Mouse (Mus musculus): ENCODE measurements around the gene Bcdin3d. TPM values are rescaled to one million over a fixed set of nuclear protein-coding genes. Genes with fewer than 3 reads are reported as not detected.

Gene Bcdin3d
- 2.7 and 5.2 TPM in 2 replicates for polyA plus RNA-seq (2012; rRNA removed)

- H3K27me3 ChIP-seq (ENCODE audit: control insufficient read depth, insufficient read depth, low read length): no peaks in the 10 kb centered on the region
- H3K27ac ChIP-seq (ENCODE audit: insufficient read depth, low read depth, low read length): peak within 1 kb of the TSS; percentile 28
- TF ChIP-seq CTCF (IDR thresholded peaks at IDR 0.05; ENCODE audit: extremely low read depth, insufficient read length, insufficient replicate concordance, low read depth, low read length) (peak; percentile 9; the same call in 1 of the 2 replicates), POLR2A (IDR thresholded peaks at IDR 0.05; ENCODE audit: low read depth, low read length) (peak; percentile 66)
- H3K4me1 ChIP-seq (ENCODE audit: control insufficient read depth, insufficient read depth, insufficient read length, low read length): no peaks in the 10 kb centered on the region; the same call in 1 of the 2 replicates
- H3K36me3 ChIP-seq (ENCODE audit: control insufficient read depth, insufficient read depth, low read length): no peaks in the 10 kb centered on the region; the same call in 1 of the 2 replicates
- peak within 1 kb of the TSS; percentile 92 for H3K4me3 ChIP-seq (ENCODE audit: low read depth, low read length)
- under 1% methylated on average over 26 of the region's 26 CpGs for WGBS
Observed at GRCm38 (mm10) chr15:99474576-99474926, at the start of gene Bcdin3d. Bcdin3d (minus strand) TSS chr15:99474730.

GRCm38 (mm10) chr15:99520306-99520705 lies 45.8 kb upstream of the Bcdin3d start:
- no peaks in the 10 kb centered on the region for H3K27me3 ChIP-seq (ENCODE audit: control insufficient read depth, insufficient read depth, low read length)
- no peak overlapping the region for H3K4me3 ChIP-seq (ENCODE audit: low read depth, low read length)
- 71% methylated on average over 7 of the region's 7 CpGs for WGBS
- no peaks in the 10 kb centered on the region for H3K4me1 ChIP-seq (ENCODE audit: control insufficient read depth, insufficient read depth, insufficient read length, low read length)
- H3K27ac ChIP-seq (ENCODE audit: insufficient read depth, low read depth, low read length): no peak overlapping the region
- TF ChIP-seq CTCF (IDR thresholded peaks at IDR 0.05; ENCODE audit: extremely low read depth, insufficient read length, insufficient replicate concordance, low read depth, low read length): no peak
- TF ChIP-seq POLR2A (IDR thresholded peaks at IDR 0.05; ENCODE audit: low read depth, low read length): no peak
- H3K36me3 ChIP-seq (ENCODE audit: control insufficient read depth, insufficient read depth, low read length): no peaks in the 10 kb centered on the region

GRCm38 (mm10) chr15:99519626-99520025 lies 45.1 kb upstream of the Bcdin3d start:
- WGBS: 93% methylated on average over 9 of the region's 9 CpGs
- no peaks in the 10 kb centered on the region for H3K4me1 ChIP-seq (ENCODE audit: control insufficient read depth, insufficient read depth, insufficient read length, low read length)
- no peaks in the 10 kb centered on the region for H3K27me3 ChIP-seq (ENCODE audit: control insufficient read depth, insufficient read depth, low read length)
- no peak overlapping the region for H3K27ac ChIP-seq (ENCODE audit: insufficient read depth, low read depth, low read length)
- no peaks in the 10 kb centered on the region for H3K36me3 ChIP-seq (ENCODE audit: control insufficient read depth, insufficient read depth, low read length)
- TF ChIP-seq CTCF (IDR thresholded peaks at IDR 0.05; ENCODE audit: extremely low read depth, insufficient read length, insufficient replicate concordance, low read depth, low read length) (no peak), POLR2A (IDR thresholded peaks at IDR 0.05; ENCODE audit: low read depth, low read length) (no peak)
- H3K4me3 ChIP-seq (ENCODE audit: low read depth, low read length): no peak overlapping the region

GRCm38 (mm10) chr15:99517715-99518114 lies 43.2 kb upstream of the Bcdin3d start:
- WGBS: 87% methylated on average over 7 of the region's 7 CpGs
- no peak overlapping the region for H3K27ac ChIP-seq (ENCODE audit: insufficient read depth, low read depth, low read length)
- H3K27me3 ChIP-seq (ENCODE audit: control insufficient read depth, insufficient read depth, low read length): no peaks in the 10 kb centered on the region
- H3K4me3 ChIP-seq (ENCODE audit: low read depth, low read length): no peak overlapping the region
- TF ChIP-seq CTCF (IDR thresholded peaks at IDR 0.05; ENCODE audit: extremely low read depth, insufficient read length, insufficient replicate concordance, low read depth, low read length) (no peak), POLR2A (IDR thresholded peaks at IDR 0.05; ENCODE audit: low read depth, low read length) (no peak)
- H3K4me1 ChIP-seq (ENCODE audit: control insufficient read depth, insufficient read depth, insufficient read length, low read length): no peaks in the 10 kb centered on the region
- no peaks in the 10 kb centered on the region for H3K36me3 ChIP-seq (ENCODE audit: control insufficient read depth, insufficient read depth, low read length)

- 59% methylated on average over 8 of the region's 8 CpGs for WGBS
- Histone ChIP-seq H3K27me3 (ENCODE audit: control insufficient read depth, insufficient read depth, low read length) (no peaks in the 10 kb centered on the region), H3K4me3 (ENCODE audit: low read depth, low read length) (no peak overlapping the region), H3K4me1 (ENCODE audit: control insufficient read depth, insufficient read depth, insufficient read length, low read length) (peaks cover 6% of the 10 kb centered on the region), H3K27ac (ENCODE audit: insufficient read depth, low read depth, low read length) (no peak overlapping the region), H3K36me3 (ENCODE audit: control insufficient read depth, insufficient read depth, low read length) (no peaks in the 10 kb centered on the region)
- TF ChIP-seq CTCF (IDR thresholded peaks at IDR 0.05; ENCODE audit: extremely low read depth, insufficient read length, insufficient replicate concordance, low read depth, low read length) (no peak), POLR2A (IDR thresholded peaks at IDR 0.05; ENCODE audit: low read depth, low read length) (no peak)
Observed at GRCm38 (mm10) chr15:99516715-99517114, 42.2 kb upstream of the Bcdin3d start.

- no peaks in the 10 kb centered on the region for H3K36me3 ChIP-seq (ENCODE audit: control insufficient read depth, insufficient read depth, low read length)
- H3K27ac ChIP-seq (ENCODE audit: insufficient read depth, low read depth, low read length): no peak overlapping the region
- H3K4me1 ChIP-seq (ENCODE audit: control insufficient read depth, insufficient read depth, insufficient read length, low read length): peaks cover 23% of the 10 kb centered on the region
- H3K27me3 ChIP-seq (ENCODE audit: control insufficient read depth, insufficient read depth, low read length): no peaks in the 10 kb centered on the region
- 50% methylated on average over 15 of the region's 15 CpGs for WGBS
- H3K4me3 ChIP-seq (ENCODE audit: low read depth, low read length): no peak overlapping the region
- TF ChIP-seq CTCF (IDR thresholded peaks at IDR 0.05; ENCODE audit: extremely low read depth, insufficient read length, insufficient replicate concordance, low read depth, low read length) (no peak), POLR2A (IDR thresholded peaks at IDR 0.05; ENCODE audit: low read depth, low read length) (no peak)
Observed at GRCm38 (mm10) chr15:99511797-99512525, 37.4 kb upstream of the Bcdin3d start.

- WGBS: 45% methylated on average over 3 of the region's 3 CpGs
- no peak overlapping the region for H3K27ac ChIP-seq (ENCODE audit: insufficient read depth, low read depth, low read length)
- peaks cover 25% of the 10 kb centered on the region for H3K4me1 ChIP-seq (ENCODE audit: control insufficient read depth, insufficient read depth, insufficient read length, low read length)
- TF ChIP-seq CTCF (IDR thresholded peaks at IDR 0.05; ENCODE audit: extremely low read depth, insufficient read length, insufficient replicate concordance, low read depth, low read length): no peak
- TF ChIP-seq POLR2A (IDR thresholded peaks at IDR 0.05; ENCODE audit: low read depth, low read length): no peak
- no peak overlapping the region for H3K4me3 ChIP-seq (ENCODE audit: low read depth, low read length)
- no peaks in the 10 kb centered on the region for H3K27me3 ChIP-seq (ENCODE audit: control insufficient read depth, insufficient read depth, low read length)
- no peaks in the 10 kb centered on the region for H3K36me3 ChIP-seq (ENCODE audit: control insufficient read depth, insufficient read depth, low read length)
Observed at GRCm38 (mm10) chr15:99510621-99511020, 36.1 kb upstream of the Bcdin3d start.

Data from small intestine, adult 2 months (tissue).